Mouse (Mus musculus) heart, embryonic 15.5 days (tissue): ENCODE data around the gene Elp4. TPM values are rescaled to one million over a fixed set of nuclear protein-coding genes. Genes with fewer than 3 reads are reported as not detected.

Experiments
- ATAC-seq: fragments of 200-750 bp; cut with Nextera tagmentation; replicated peaks from 2 replicates; pipeline ENCODE4 v1.8.0; 2017; ENCODE audit warnings: low read depth, moderate TSS enrichment; ENCODE audit not compliant: insufficient number of reproducible peaks, insufficient read depth, low FRiP score
- H3K27ac ChIP-seq: fragments of 300-500 bp; sonication (generic); 2 replicates; pipeline ENCODE4 v1.5.1; 2015; ENCODE audit warnings: mild to moderate bottlenecking, inconsistent platforms
- H3K27me3 ChIP-seq: fragments of 300-500 bp; sonication (generic); 2 replicates; pipeline ENCODE4 v1.6.1; 2015; ENCODE audit warnings: inconsistent platforms
- H3K36me3 ChIP-seq: fragments of 300-500 bp; sonication (generic); 2 replicates; pipeline ENCODE4 v1.6.1; 2015; ENCODE audit warnings: mild to moderate bottlenecking, inconsistent platforms
- H3K4me1 ChIP-seq: fragments of 300-500 bp; sonication (generic); replicated peaks from 2 replicates; pipeline ENCODE4 v1.6.1; 2015; ENCODE audit warnings: inconsistent platforms
- H3K4me2 ChIP-seq: fragments of 300-500 bp; sonication (generic); 2 replicates; pipeline ENCODE4 v1.6.1; 2015; ENCODE audit warnings: inconsistent platforms, mild to moderate bottlenecking, moderate library complexity
- H3K4me3 ChIP-seq: fragments of 300-500 bp; sonication (generic); 2 replicates; pipeline ENCODE4 v1.5.1; 2015; ENCODE audit warnings: mild to moderate bottlenecking, inconsistent platforms
- H3K9ac ChIP-seq: fragments of 300-500 bp; sonication (generic); 2 replicates; pipeline ENCODE4 v1.6.1; 2015; ENCODE audit warnings: mild to moderate bottlenecking, inconsistent platforms
- H3K9me3 ChIP-seq: fragments of 300-500 bp; sonication (generic); replicated peaks from 2 replicates; pipeline ENCODE4 v1.6.1; 2016; ENCODE audit warnings: inconsistent platforms
- WGBS: fragments of 180-500 bp; shearing (Covaris S2); methylation state at CpG from one replicate; pipeline ENCODE4 v1.1.7; 2015; ENCODE audit warnings: mixed read lengths; 5-methylcytosine and 5-hydroxymethylcytosine counted together
- polyA plus RNA-seq: library from polyadenylated mRNA; unstranded; fragments of >200 nt; fragmentation: Nextera tagmentation; extraction: Ambion mirVana; gene quantifications from 2 replicates; pipeline ENCODE4 v1.2.1, GENCODE M21; 2015

Gene Elp4
- polyA plus RNA-seq, 1 experiment from 2014 or later = 19.0 TPM

GRCm38 (mm10) chr2:105660874-105661622 lies 243.3 kb downstream of the Elp4 start:
- no peaks in the 10 kb centered on the region for H3K9me3 ChIP-seq
- no peak for ATAC-seq
- H3K9ac ChIP-seq = no peak overlapping the region
- no peaks in the 10 kb centered on the region for H3K36me3 ChIP-seq
- peaks cover 17% of the 10 kb centered on the region for H3K4me1 ChIP-seq
- no peak overlapping the region for H3K27ac ChIP-seq
- 2% methylated on average over 26 of the region's 26 CpGs for WGBS
- no peak overlapping the region for H3K4me2 ChIP-seq
- peaks cover 97% of the 10 kb centered on the region for H3K27me3 ChIP-seq
- peak overlapping the region; percentile 13 for H3K4me3 ChIP-seq

DNA sequence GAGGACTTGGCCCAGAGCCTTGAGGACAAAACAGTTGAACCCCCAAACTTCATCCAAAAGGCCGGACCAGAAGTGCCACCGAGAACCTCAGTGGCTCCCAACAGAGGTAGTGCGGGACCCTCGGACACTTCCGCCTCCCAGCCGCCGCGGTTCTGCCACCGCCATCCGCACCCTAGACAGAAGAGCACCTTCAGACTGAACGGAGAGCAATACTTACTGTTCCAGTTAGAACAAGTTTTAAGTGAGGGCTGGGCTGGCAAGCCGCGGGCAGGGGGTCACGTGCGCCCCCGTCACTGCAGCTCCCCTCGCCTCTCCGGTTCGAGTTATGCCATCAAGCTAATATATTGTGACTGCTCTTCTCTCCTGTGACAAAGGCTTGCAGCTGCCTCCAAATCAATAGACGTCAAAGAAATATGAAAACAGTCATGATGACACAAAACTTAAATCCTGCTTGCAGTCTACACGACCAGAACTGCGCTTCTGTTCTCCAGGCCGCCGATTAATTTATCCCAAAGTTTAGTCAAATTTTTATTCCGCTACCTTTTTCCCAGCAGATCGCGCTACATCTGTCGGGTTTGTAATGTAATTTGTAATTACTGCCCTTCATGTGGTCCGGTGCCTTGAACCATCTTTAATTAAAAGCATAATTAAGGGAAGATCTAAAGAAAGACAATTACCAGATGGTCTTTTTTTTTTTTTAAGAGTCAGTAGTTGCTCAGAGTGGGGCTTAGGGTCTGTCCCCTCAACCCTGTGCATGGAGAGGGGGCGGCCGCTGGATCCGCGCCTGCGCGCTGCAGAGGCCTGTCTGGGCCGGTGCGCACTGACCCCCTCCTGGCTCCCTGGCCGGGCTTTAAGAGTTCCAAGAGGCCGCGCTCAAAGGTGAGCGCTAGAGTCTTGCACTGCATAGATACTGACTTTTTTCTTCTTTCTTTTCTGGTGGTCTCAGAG lies 244.2 kb downstream of the Elp4 start:
- Histone ChIP-seq H3K27ac (no peak overlapping the region), H3K9ac (no peak overlapping the region), H3K27me3 (peaks cover 97% of the 10 kb centered on the region), H3K9me3 (no peaks in the 10 kb centered on the region), H3K4me3 (peak overlapping the region; percentile 22), H3K36me3 (no peaks in the 10 kb centered on the region), H3K4me1 (peaks cover 17% of the 10 kb centered on the region), H3K4me2 (peak overlapping the region; percentile 39)
- no peak for ATAC-seq
- 2% methylated on average over 41 of the region's 41 CpGs for WGBS

GRCm38 (mm10) chr2:105659350-105659749 lies 245.0 kb downstream of the Elp4 start:
- Histone ChIP-seq H3K27me3 (peaks cover 95% of the 10 kb centered on the region), H3K36me3 (no peaks in the 10 kb centered on the region), H3K4me3 (peak overlapping the region; percentile 22; the same call in 1 of the 2 replicates), H3K4me1 (peaks cover 17% of the 10 kb centered on the region), H3K9ac (no peak overlapping the region), H3K9me3 (no peaks in the 10 kb centered on the region), H3K4me2 (peak overlapping the region; percentile 39; the same call in 1 of the 2 replicates), H3K27ac (no peak overlapping the region)
- ATAC-seq = no peak
- WGBS = 13% methylated on average over 9 of the region's 9 CpGs

DNA sequence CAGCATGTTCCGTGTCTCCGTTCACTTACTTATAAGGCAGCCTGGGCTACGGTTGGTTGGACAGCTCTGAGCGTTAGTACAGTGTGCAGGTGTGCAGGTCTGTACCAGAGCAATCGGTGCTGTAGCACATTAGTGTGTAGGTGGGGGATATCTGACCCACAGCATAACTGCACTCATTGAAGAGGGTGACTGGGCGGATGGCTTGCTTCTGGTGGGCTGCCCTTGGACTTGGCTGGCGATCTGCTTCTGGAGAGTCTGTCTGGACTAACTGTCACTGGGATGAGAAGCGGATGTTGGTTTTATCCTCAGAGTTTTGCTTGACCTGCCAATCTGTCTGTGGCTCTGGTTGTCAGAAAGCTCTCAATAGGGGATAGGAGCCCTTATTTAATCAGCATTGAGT lies 247.9 kb downstream of the Elp4 start:
- Histone ChIP-seq H3K9ac (no peak overlapping the region), H3K36me3 (no peaks in the 10 kb centered on the region), H3K4me3 (no peak overlapping the region), H3K9me3 (no peaks in the 10 kb centered on the region), H3K27me3 (peaks cover 88% of the 10 kb centered on the region), H3K4me2 (no peak overlapping the region), H3K4me1 (peaks cover 15% of the 10 kb centered on the region), H3K27ac (no peak overlapping the region)
- 79% methylated on average over 8 of the region's 8 CpGs for WGBS
- no peak for ATAC-seq

Other genes with a start within 250 kb of the Elp4 start
- gene Pax6, start 235.7 kb downstream of the Elp4 start, polyA plus RNA-seq = 0.05 and 0.18 TPM in 2 replicates
- gene Immp1l, start 74 bp upstream of the Elp4 start, polyA plus RNA-seq = 101 and 135 TPM in 2 replicates
- 29.2 and 32.1 TPM in 2 replicates for gene Dnajc24, start 99.0 kb upstream of the Elp4 start, polyA plus RNA-seq